ENCODE assay signal across 8 mouse cellular contexts in the genomic region with DNA sequence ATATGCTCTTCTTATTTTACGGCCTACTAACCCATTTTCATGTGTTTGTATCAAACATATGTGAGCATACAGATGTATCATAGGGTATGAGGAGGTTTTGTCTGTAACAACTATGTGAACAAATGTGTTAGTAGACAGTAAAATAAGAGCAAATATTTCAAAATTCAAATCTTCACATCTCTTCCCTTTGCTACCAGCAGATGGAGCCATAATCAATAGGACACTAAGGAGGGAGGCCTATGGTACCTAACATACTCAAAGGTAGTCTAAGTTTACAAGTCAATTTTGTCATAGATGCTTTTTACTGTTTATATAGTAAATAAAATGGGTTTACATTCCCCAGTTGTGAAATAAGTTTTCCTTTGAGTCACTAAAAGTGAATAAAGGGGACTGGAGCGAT.
DNase-seq lines count a peak whose midpoint lies in the region; ATAC-seq and TF ChIP-seq lines count a peak whose summit lies in the region.

No protein-coding gene starts in this region.

- H3K4me3 ChIP-seq in gastrocnemius, adult 2 months: no peak overlapping the region
- H3K4me3 ChIP-seq in midbrain, embryonic 11.5 days (ENCODE audit: low read depth, low read length): no peak overlapping the region
- no peak overlapping the region for H3K4me3 ChIP-seq in midbrain, embryonic 13.5 days (replicated peaks)

- 92% methylated on average over 2 of the region's 2 CpGs for WGBS in midbrain, embryonic 11.5 days
- WGBS in midbrain, embryonic 13.5 days: 94% methylated on average over 2 of the region's 2 CpGs

- H3K27ac ChIP-seq in gastrocnemius, adult 2 months: no peak overlapping the region
- no peak overlapping the region for H3K27ac ChIP-seq in midbrain, embryonic 11.5 days (ENCODE audit: low read depth, low read length)
- no peak overlapping the region for H3K27ac ChIP-seq in midbrain, embryonic 13.5 days

- DNase-seq in gastrocnemius, adult 2 months: no peak
- no peak for DNase-seq in gastrocnemius, postnatal 14 days
- peak; percentile 82 for DNase-seq in midbrain, embryonic 11.5 days (ENCODE audit: low spot score, missing footprints)
- peak; percentile 74 for DNase-seq in brain, embryonic 14.5 days (ENCODE audit: low read depth)
- DNase-seq in retina, embryonic 14.5 days (ENCODE audit: low spot score): peak; percentile 67
- DNase-seq in urinary bladder, postnatal 25 days (ENCODE audit: low spot score): no peak
- no peak for DNase-seq in neural tube, embryonic 10.5 days (ENCODE audit: extremely low spot score, low spot score)

- H3K36me3 ChIP-seq in midbrain, embryonic 11.5 days (ENCODE audit: control insufficient read depth, insufficient read depth, low read length): no peaks in the 10 kb centered on the region
- no peaks in the 10 kb centered on the region for H3K36me3 ChIP-seq in midbrain, embryonic 13.5 days

- H3K4me2 ChIP-seq in midbrain, embryonic 11.5 days: no peak overlapping the region
- no peak overlapping the region for H3K4me2 ChIP-seq in midbrain, embryonic 13.5 days (replicated peaks)

- H3K9me3 ChIP-seq in midbrain, embryonic 11.5 days (ENCODE audit: control insufficient read depth, low read length): no peaks in the 10 kb centered on the region
- no peaks in the 10 kb centered on the region for H3K9me3 ChIP-seq in midbrain, embryonic 13.5 days

- no peaks in the 10 kb centered on the region for H3K27me3 ChIP-seq in midbrain, embryonic 11.5 days (ENCODE audit: control insufficient read depth, insufficient read depth, low read length)
- H3K27me3 ChIP-seq in midbrain, embryonic 13.5 days: no peaks in the 10 kb centered on the region

- no peak for TF ChIP-seq POLR2A in brain, embryonic 14.5 days (IDR thresholded peaks at IDR 0.05; ENCODE audit: borderline replicate concordance, extremely low read depth, insufficient read depth, insufficient read length, poor library complexity, severe bottlenecking)

- peak; percentile 76 for TF ChIP-seq CTCF in gastrocnemius, adult 2 months (IDR thresholded peaks at IDR 0.05)
- TF ChIP-seq CTCF in brain, embryonic 14.5 days (IDR thresholded peaks at IDR 0.05; ENCODE audit: borderline replicate concordance, extremely low read depth, insufficient read depth, insufficient read length): no peak

- intact Hi-C loops in gastrocnemius, adult 2 months (cut with DNase I): loop anchor here (1.0 to 5.0 kb wide), 4 partner anchors 266 to 534 kb away; a partner anchor contains a TSS
- intact Hi-C loops in gastrocnemius, postnatal 14 days (cut with DNase I; ENCODE audit: low total_unique reads): loop anchor here (5.0 kb wide), 1 partner anchor 321 kb away; no protein-coding TSS in a partner anchor

- no peak overlapping the region for H3K9ac ChIP-seq in midbrain, embryonic 11.5 days (ENCODE audit: low read length)
- no peak overlapping the region for H3K9ac ChIP-seq in midbrain, embryonic 13.5 days (replicated peaks)

- no peaks in the 10 kb centered on the region for H3K4me1 ChIP-seq in midbrain, embryonic 11.5 days (ENCODE audit: control insufficient read depth, insufficient read depth, low read length)
- no peaks in the 10 kb centered on the region for H3K4me1 ChIP-seq in midbrain, embryonic 13.5 days (replicated peaks)

- ATAC-seq in midbrain, embryonic 11.5 days (ENCODE audit: low FRiP score): no peak
- ATAC-seq in midbrain, embryonic 13.5 days: no peak

Comparison
In these comparisons a context has a peak if more than half of its experiments do, and no peak if none do; other contexts are left out.
1. DNase-seq: peak in midbrain, embryonic 11.5 days (single experiment), brain, embryonic 14.5 days (single experiment) and retina, embryonic 14.5 days (single experiment); none in gastrocnemius, adult 2 months (single experiment), gastrocnemius, postnatal 14 days (single experiment), urinary bladder, postnatal 25 days (single experiment) and neural tube, embryonic 10.5 days (single experiment).